Mouse (Mus musculus): ENCODE results near the gene Gcnt2.

DNA sequence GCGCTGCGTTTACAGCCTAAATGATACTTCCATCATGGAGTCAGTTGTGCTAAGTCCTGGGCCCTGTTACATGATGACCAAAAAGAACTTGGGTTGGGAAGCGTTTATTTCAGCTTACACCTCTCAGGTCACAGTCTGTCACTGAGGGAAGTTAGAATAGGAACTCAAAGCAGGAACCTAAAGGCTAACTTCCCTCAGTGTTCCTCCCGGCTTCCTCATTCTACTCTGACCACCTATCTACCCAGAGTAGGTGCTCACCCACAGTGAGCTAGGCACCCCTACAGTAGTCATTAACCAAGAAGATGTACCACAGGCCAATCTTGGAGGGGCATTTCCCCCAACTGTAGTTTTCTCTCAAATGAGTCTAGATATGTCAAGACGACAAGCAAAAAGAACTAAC is 15.4 kb upstream of the Gcnt2 start:
- TF ChIP-seq CTCF (IDR thresholded peaks at IDR 0.05; ENCODE audit: low read depth) = no peak
- no peak for TF ChIP-seq EP300 (optimal IDR thresholded peaks at IDR 0.05)

Data from stomach, postnatal 0 days (tissue).